Mouse (Mus musculus) frontal cortex, adult (tissue): ENCODE measurements at regions not wholly inside any gene's neighbourhood (a gene's known extent, or its start where the extent isn't known, plus 50 kb on each side); places are given as distances from the start of the nearest gene placed in this dataset.
"Not testable (repeated sequence)": the region's sequence is repeated elsewhere in the genome, so short reads cannot be mapped to it uniquely, and the experiment has no call there.

ENCODE experiments used
- ATAC-seq: cut with Nextera tagmentation; 2 replicates; pipeline ENCODE4 v1.9.2; 2017; ENCODE audit warnings: mild to moderate bottlenecking, moderate library complexity, mixed read lengths; ENCODE audit not compliant: low TSS enrichment

DNA sequence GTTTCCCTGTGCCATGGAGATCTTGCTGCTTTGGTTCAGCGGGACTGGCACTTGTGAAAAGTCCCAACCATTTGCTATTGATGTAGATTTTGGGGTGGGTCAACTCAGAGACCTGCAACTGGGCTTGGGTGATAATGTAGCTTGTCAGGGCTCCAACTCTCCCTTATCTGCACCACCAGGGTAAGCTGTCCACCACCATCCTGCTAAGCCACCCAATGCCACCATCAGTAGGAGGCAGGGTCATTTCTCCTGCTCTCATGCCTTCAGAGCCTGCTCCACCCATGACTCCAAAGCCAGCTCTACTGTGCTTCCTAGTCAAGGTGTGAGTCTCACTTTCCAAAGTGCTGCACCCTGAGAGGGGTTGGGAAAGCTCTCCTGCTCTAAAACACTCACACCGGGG, 776.2 kb downstream of the Diaph2 start:
- ATAC-seq = no peak

DNA sequence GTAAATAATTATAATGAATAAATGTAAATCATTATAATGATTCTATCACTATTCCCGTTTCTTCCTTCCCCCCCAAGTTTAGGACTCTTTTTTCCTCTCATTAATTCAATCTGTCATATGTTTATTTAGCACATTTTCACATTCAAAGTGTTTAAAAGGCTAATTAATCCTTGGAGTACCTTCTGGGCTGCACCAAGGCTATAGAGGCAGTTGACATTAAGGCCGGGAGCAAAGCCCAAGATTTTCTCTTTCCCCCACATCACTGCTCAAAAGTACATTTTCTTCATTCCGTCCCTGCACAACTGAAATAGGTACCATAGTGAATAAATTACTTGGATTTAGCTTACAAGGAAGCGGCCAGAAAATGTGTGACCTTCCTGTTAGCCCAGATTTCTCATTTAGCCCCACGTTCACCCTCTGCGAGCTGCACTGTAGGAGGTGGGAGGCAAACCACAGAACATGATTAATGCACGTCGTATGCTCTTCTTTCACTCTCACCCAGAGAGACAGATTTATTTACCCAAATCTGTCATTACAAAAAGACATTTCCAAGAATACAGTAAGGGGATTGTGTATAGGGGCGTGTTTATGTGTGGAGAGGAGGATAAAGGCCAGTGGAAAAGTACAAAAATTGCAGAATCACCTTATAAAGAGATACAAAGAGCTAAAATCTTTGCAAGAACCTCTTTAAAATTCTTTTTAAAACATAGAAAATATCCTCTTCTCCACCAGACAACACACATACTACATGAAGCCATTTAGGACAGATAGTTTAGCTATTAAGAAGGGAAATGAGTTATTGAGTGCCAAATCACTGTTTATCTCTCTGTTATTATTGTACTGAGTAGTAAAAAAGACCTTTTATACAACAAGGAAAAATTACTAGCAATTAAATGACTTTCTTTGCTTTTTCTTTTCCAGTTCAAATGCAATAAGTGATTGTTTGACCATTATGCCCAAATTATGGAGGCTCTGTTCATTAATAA, 783.9 kb downstream of the Diaph2 start:
- ATAC-seq = no peak

DNA sequence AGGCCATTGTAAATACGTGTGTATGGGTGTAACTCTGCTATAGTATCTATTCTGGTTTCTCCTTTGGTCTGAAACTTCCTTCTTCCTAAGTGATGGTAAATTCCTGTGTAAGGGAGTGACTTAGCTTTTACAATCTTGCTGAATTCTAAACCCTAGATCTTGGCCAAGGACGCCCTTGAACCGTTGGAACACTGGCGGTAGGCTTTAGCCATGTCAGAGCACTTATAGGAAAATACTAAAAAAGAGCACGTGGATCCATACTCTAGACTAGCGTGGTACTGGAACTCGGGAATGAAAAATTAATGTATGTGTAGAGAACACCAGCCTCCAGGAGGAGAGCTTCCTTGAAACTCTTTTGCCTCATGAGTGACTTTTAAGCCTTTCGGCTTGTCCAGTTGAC, 789.2 kb downstream of the Diaph2 start:
- ATAC-seq = not testable (repeated sequence)

DNA sequence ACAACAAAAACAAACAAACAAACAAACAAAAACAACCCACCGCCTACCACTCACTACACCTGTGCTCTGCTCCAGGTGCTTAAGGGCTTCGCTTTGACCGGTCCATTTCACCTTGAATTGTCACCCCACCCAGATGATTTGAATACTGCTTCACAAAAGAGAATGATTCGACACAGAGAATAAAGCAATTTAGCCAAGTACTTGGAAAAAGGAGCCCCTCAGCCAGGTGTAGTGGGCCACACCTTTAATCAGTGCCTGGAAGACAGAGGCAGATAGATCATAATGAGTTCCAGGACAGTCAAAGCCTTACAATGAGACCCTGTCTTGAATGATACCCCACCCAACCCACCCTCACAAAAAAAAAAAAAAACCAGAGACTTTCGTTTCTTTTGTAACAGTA, 798.5 kb downstream of the Diaph2 start:
- no peak for ATAC-seq

DNA sequence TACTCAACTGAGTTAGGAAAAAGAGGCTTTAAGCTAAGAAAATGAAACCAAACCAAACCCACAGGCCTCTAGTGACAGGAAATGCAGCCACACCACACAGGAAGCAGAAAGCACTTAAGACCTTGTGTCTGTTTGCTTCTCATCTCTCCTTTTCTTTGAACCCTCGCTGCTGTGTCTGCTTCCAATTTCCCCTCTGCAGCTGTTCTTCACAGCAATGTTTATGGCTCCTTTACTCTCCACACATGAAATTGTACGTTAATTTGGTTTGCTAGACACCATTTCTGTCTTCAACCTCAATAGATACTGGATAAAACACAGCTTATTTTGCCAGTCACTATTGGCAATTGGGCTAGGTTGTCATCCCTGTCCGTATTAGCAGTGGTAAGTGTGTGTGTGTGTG, 799.7 kb downstream of the Diaph2 start:
- no peak for ATAC-seq

DNA sequence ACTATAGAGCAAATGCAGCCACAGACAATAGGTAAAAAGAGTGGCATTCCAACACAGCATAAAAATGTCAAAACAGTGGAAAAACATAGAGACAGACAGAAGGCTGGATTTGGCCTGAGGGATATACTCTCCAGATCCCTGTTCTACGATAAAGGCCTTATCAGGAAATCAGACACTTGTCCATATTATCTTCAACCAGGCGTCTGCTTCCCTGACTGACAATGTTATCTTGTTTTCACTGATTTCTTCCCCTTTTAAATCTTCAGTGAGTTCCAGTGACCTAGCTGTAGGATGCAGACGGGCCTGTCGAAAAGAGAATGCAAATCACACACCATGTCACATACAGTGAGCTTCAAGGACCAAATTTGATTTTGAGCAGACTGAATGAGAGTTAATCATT, 800.4 kb downstream of the Diaph2 start:
- no peak for ATAC-seq

DNA sequence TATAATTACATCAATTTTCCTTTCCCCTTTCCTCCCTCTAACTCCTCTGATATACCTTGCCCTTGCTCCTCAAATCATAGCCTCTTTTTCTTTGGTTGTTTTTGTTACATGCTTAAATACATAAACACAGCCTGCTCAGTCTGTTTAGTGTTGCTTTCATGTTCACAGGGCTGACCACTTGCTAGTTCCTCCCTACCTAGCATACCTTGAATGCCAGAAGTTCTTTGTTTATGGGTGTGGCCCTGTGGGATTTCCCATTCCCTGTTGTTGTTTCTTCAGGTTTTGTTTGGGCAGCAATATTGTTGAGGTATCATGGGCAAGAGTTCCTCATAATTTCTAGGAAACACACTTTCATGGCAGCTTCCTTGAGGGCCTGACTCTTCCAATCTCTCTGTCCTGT, 807.7 kb downstream of the Diaph2 start:
- ATAC-seq = no peak

DNA sequence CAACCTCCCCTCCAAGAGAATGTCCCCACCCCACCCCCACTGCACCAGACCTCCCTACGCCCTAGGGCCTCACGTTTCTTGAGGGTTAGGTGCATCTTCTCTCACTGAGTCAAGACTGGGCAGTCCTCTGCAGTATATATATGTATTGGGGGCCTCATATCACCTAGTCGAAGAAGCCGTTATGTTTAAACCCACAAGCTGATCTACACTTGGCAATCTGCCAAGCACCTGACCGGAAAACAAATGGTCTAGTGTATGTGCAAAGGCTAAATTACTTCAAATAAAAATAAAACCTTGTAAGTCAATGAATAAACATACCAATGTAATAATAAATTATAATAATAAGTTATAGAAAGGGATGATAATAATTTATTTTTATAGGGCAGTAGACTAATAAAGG, 828.2 kb downstream of the Diaph2 start:
- no peak for ATAC-seq

DNA sequence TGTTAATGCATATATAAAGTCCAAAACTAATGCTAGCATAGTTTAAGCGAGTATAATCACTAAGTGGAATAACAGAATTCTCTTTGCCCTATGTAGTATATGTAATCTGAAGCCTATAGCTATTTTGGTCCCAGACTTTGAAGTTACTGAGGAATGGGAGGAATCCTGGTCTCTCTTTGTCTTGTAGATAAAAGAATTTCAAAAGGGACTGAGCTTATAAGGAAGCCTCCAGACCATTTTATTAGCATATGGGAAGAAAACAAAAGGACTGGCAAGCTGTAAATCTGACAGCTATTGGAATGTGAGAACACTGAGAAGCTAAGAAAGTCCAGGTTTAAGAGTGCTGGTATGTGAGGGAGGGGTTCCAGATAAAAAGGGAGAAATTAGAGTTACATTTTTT, 847.1 kb downstream of the Diaph2 start:
- ATAC-seq = no peak

DNA sequence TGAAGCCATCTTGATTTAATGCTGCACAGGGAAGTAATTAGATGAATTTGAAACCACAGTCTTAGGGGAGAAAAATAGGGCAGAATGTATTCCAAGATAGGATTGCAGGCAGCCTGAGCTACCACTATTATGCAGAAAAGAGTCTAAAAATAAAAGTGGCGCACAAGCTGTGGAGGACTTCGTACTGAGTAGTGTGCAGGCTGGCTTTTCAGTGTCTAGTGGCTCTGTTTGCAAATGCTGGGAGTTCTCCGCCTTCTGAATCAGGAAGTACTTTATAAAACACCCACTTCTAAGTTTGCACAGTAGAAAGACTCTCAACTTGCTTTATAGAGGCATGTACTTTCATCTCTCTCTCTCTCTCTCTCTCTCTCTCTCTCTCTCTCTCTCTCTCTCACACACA, 852.4 kb downstream of the Diaph2 start:
- ATAC-seq = peak; percentile 100

DNA sequence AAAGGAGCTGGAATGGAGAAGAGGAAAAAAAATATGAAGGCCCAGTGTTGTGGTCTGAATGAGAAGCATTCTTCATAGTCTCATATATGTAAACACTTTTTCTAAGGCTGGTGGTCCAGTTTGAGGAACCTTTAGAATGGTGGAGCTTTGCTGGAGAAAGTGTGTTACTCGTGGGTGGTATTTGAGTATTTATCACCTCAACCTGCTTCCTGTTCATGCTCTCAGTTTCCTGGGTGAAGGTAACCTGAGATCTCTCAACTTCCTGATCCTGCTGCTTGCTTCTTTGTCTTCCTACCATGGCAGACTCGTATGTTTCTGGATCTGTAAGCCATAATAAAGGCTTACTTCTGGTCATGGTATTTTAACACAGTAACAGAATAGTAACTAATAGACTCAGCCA, 889.0 kb downstream of the Diaph2 start:
- ATAC-seq = no peak

DNA sequence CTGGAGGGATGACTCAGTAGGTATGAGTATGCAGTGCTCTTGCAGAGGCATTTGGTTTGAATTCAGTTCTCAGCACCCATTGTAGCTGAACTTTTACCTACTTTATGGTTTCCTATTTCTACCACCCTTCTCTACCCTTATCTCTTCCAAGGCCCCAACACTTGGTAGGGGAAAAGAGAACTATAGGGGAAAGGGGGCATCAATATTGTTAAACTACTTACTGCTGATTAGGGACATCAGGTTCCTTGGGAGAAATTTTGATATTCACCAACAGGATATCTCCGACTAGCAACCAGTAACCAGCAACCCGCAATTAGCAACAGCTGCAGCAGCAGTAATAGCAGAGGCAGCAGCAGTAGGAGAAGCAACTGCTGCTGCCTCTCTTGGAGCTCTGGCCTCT, 906.3 kb downstream of the Diaph2 start:
- ATAC-seq = no peak

DNA sequence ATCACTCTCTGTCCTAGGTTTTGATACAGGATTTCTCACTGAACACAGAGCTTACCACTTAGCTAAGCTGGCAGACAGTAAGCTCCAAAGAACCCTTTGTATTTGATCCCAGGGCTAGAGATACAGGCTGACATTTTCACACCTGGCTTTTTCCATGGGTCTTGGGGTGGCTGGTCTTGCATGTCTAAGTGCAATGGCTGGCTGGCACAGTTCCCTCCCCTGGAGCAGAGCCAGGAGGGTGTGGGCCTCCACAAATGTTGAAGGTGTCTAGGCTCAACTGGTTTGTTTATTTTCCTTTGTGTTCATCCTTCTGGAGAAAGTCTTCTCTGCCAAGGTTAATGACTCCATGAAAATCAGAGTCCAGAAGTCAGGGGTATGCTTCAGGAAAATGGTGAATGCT, 934.8 kb downstream of the Diaph2 start:
- no peak for ATAC-seq

DNA sequence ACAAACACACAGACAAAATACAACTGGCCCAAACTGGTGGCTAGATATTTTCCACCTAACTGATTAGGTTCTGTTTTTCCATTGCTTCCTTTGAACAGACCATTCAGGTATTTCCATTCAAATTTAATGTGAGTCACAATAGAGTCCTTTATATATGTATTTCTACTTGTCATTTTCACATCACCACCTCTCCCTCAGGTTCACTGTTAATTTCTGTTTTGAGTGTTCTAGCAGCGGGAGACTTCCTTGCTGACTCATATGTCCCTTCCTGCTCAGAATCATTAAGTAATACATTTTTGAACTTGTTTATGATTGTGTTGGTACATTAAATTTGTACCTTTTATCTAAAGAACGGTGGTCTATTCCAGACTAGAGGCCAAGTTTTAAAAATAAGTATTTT, 959.4 kb downstream of the Diaph2 start:
- no peak for ATAC-seq

DNA sequence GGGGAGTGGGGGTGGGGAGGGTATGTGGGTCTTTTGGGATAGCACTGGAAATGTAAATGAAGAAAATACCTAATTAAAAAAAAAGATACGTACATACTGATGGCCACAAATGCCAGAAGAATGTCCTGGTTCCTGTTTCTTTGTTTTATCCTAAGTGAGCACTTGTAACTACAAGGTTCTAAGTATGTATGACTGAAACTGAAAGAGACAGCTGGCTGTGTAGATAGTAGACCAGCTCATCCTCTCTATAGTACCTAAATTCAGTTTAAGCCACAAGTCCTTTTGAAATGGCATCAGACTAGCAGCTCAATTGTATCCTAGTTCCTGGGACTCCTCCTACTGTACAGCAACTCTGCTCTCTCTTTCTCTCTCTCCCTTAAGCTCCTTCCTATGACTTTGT, 994.6 kb downstream of the Diaph2 start:
- not testable (repeated sequence) for ATAC-seq
